28 mouse cellular contexts compared by ENCODE assay signal in genomic region chr7:64153535-64153934, GRCm38 (mm10). TPM values are rescaled to one million over a fixed set of nuclear protein-coding genes. Genes with fewer than 3 reads are reported as not detected.
"Had no signal": no experiment of that assay in that cellular context is flagged by ENCODE, and none has a peak within 500 bp of the region (broad histone marks: within the 10 kb centered on the region; RNA-seq: fewer than 3 reads in every experiment).

Gene Trpm1 (plus strand): TSS chr7:64153835.

- H3K27me3 ChIP-seq: heart, embryonic 13.5 days; heart, embryonic 15.5 days; hindbrain, embryonic 13.5 days; hindbrain, embryonic 15.5 days; kidney, embryonic 15.5 days; liver, embryonic 13.5 days had no signal

- H3K9me3 ChIP-seq: heart, embryonic 13.5 days; heart, embryonic 15.5 days; hindbrain, embryonic 13.5 days; hindbrain, embryonic 15.5 days; kidney, embryonic 15.5 days; limb, embryonic 10.5 days; limb, embryonic 12.5 days; liver, embryonic 13.5 days; liver, embryonic 15.5 days had no signal

- H3K4me2 ChIP-seq: heart, embryonic 11.5 days; heart, embryonic 15.5 days; hindbrain, embryonic 13.5 days; kidney, embryonic 15.5 days; limb, embryonic 12.5 days; liver, embryonic 11.5 days; liver, embryonic 13.5 days; liver, embryonic 15.5 days had no signal

- H3K4me1 ChIP-seq: limb, embryonic 10.5 days had no signal

- H3K9ac ChIP-seq: heart, embryonic 15.5 days; hindbrain, embryonic 13.5 days; hindbrain, embryonic 15.5 days; kidney, embryonic 15.5 days; limb, embryonic 12.5 days; liver, embryonic 13.5 days; liver, embryonic 15.5 days had no signal

- DNase-seq: gastrocnemius, postnatal 14 days; gastrocnemius, postnatal 36 days; heart, adult 2 months; heart, postnatal 14 days; heart, postnatal 36 days; kidney, adult 11 months; kidney, adult 2 months; kidney, adult 9 months; kidney, postnatal 14 days; kidney, postnatal 4 days; liver; liver, embryonic 13.5 days had no signal

- H3K36me3 ChIP-seq: heart, embryonic 13.5 days; heart, embryonic 15.5 days; hindbrain, embryonic 13.5 days; hindbrain, embryonic 15.5 days; kidney, embryonic 15.5 days; limb, embryonic 10.5 days; limb, embryonic 12.5 days; liver, embryonic 13.5 days; liver, embryonic 15.5 days had no signal

- H3K4me3 ChIP-seq: heart, adult 2 months; heart, embryonic 13.5 days; heart, embryonic 15.5 days; hindbrain, embryonic 13.5 days; hindbrain, embryonic 15.5 days; kidney, embryonic 15.5 days; layer of hippocampus, adult 2 months; left cerebral cortex, adult 2 months; limb, embryonic 10.5 days; limb, embryonic 12.5 days; liver, embryonic 13.5 days; liver, embryonic 15.5 days had no signal

- H3K27ac ChIP-seq: heart, embryonic 13.5 days; heart, embryonic 15.5 days; hindbrain, embryonic 13.5 days; hindbrain, embryonic 15.5 days; hindbrain, postnatal 0 days; kidney, embryonic 15.5 days; kidney, postnatal 0 days; limb, embryonic 10.5 days; limb, embryonic 12.5 days; liver, embryonic 13.5 days; liver, embryonic 15.5 days had no signal

- ATAC-seq: hindbrain, postnatal 0 days; intestine, embryonic 16.5 days had no signal

RNA-seq across cellular contexts. Expression of gene Trpm1, which starts in this region (rescaled TPM):
- polyA plus RNA-seq: intestine, embryonic 14.5 days; intestine, embryonic 16.5 days; kidney, embryonic 15.5 days; liver, embryonic 13.5 days; liver, embryonic 15.5 days had no signal
